Mouse (Mus musculus): ENCODE measurements at regions not wholly inside any gene's neighbourhood (a gene's known extent, or its start where the extent isn't known, plus 50 kb on each side); places are given as distances from the start of the nearest gene placed in this dataset.

DNA sequence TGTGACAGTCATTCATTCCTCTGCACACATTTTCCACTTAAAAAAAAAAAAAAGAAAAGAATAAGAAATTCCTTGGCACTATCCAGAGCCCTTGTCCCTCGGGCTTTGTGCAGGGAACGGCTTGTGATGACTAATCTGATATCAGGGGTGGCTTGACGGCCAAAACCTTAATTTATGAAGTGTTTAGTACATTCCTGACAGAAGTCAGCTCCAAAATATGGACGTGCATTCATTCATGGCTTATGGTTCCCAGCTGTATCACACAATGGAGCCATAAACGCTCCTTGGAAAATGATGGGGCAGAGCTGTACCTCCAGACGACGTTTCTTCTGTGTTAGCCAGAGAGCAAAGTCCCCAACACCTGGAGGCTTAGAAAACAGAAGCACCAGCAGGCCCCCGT is 62.1 kb upstream of the Elac2 start:
- DNase-seq (ENCODE audit: low spot score in 2 of 2): no peak

DNA sequence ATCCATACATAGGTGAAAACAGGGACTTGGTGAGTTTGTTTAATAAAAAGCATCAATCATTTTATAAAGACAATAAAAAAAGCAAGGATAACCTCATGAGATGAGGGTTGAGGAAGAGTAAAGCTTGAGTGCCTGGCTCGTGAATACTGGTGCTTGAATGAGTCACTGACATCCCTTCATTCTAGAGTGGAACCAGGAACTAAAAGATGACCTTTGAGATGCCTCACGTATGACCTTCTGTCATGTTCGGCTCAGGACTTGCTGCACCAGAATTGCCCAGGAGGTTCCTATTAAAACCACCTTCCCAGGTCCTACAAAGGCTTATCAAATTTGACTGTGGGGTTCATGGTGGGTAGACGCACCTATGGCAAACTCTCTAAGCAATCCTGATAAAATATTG is 61.5 kb upstream of the Elac2 start:
- DNase-seq (ENCODE audit: low spot score in 2 of 2): no peak

DNA sequence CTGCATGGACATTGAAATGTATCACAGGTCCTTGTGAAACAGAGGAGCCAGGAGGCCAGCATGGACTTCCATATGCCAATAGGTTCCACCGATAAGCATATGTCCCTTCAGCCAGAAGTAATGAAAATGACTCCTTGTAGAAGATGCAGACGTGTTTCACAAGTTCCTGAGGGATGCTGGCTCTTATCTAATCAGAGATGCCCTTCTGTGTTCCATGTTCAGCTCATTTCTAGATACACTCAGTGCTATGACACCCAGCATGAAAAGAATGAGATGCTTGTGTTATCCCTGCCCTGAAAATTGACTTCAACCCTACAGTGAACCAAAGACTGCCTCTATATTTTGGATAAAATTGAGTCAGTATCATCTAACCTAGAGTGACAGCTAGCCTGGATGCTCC is 53.8 kb upstream of the Elac2 start:
- no peak for DNase-seq (ENCODE audit: low spot score in 2 of 2)

DNA sequence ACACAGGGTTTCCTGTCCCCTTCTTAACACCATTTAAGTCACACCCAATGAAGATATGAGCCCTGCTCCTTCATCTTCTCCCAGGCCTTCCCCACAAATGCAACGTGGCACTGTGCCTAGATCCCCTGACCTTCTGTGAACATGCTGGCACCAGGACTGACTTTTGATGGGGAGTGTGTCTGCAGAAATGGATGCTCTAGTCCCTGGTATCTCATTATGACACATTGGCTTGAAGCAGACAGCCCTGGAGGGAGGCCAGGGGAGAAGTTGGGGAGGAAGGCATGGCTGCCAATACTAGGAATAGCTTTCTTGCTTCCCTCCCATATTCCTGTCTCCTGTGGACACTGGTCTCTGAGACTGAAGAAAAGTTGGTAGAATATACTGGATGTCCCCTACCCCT is 52.9 kb upstream of the Elac2 start:
- peak in 1 of 2 experiments; percentile 12 for DNase-seq (ENCODE audit: low spot score in 2 of 2)
